Mouse (Mus musculus) frontal cortex, postnatal 14 days (tissue): ENCODE results near the gene Olfr1052.
"Not testable (repeated sequence)": the region's sequence is repeated elsewhere in the genome, so short reads cannot be mapped to it uniquely, and the experiment has no call there.

ENCODE experiments used
- DNase-seq, 2 experiments: peaks; one replicate each; pipeline ENCODE4 v3.0.0; 2022; ENCODE audit warnings: low spot score in 2 of 2

Olfr1052 gene

DNA sequence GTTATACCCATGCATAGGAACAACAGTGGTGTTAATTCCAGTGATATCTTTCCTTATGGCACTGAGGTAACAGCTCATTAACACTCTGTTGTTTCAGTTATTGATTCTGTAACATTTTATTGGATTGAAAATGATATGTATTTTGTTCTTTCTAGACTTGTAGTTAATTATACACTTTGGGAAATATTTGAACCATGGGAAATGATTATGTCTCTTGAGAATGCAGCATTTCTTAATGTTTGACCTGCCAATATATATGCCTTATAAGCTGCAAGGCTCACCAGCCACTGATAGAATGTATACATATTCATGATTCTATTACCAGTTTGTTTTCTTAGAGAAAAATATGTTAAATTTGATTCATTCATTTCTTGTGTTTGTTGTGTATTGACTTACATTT, at the start of gene Olfr1052:
TSS of gene Olfr1052 (plus strand) at position 301 of the 400 bp plus-strand sequence.
- no peak for DNase-seq

- DNase-seq, result not testable (repeated sequence)
Observed at GRCm38 (mm10) chr2:86258228-86258627, 34.0 kb upstream of the Olfr1052 start, which contains the start of gene Olfr1049. TSS of gene Olfr1049 (minus strand) at chr2:86258328.

DNA sequence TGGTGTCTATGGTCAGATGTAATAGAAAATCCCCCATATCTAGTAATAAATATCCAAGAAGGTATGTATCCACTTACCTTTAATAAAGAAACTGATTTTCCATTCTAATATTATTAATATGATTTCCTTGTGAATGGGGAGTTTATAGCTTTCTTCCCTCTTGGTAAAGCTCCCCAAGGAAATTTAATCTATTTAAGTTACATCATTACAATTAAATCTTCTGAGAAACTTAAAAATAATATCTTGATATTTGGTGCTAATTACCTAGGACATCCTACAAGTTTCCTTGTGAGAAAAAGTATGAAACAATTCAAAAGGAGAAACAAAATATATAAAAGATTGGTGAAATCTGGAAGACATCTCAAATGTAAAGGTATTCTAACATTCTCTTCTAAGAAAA, 13.3 kb upstream of the Olfr1052 start, which contains the start of gene Olfr1051:
TSS of gene Olfr1051 (minus strand) at position 101 of the 400 bp plus-strand sequence.
- DNase-seq, result not testable (repeated sequence)

DNA sequence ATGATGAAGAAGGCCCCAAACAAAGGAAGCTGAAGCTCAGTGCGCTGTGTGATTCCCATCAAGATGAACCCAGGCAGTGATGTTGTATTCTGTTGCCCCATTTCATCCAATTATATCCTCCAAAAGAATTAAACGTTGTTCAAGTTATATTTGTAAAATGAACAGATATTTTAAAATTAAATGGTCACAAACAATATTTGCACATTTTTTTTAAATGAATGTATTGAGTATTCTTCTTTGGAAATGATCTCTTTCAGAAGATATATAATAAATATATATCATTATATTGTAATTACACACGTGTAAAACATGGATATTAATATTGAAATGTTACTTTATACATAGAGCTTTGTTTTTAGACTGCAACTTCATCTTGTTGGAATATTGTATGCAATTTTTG, 22.9 kb downstream of the Olfr1052 start, which contains the start of gene Olfr1053:
TSS of gene Olfr1053 (minus strand) at position 101 of the 400 bp plus-strand sequence.
- no peak for DNase-seq

GRCm38 (mm10) chr2:86335333-86335732, 43.1 kb downstream of the Olfr1052 start, which contains the start of gene Olfr1054:
TSS of gene Olfr1054 (minus strand) at chr2:86335433.
- DNase-seq, result no peak
